Mouse (Mus musculus) liver, postnatal 0 days (tissue): Measurements from ENCODE around the gene Mrpl35. TPM values are rescaled to one million over a fixed set of nuclear protein-coding genes. Genes with fewer than 3 reads are reported as not detected.

Experiments
- ATAC-seq: fragments of 200-750 bp; cut with Nextera tagmentation; 2 replicates; pipeline ENCODE4 v1.8.0; 2017; ENCODE audit warnings: mild to moderate bottlenecking, moderate library complexity
- DNase-seq: peaks from one replicate; pipeline ENCODE4 v3.0.0-alpha.2; 2016
- H3K27ac ChIP-seq: fragments of 300-500 bp; sonication (generic); 2 replicates; pipeline ENCODE4 v1.5.1; 2014; ENCODE audit warnings: antibody characterized with exemption, moderate library complexity, mild to moderate bottlenecking, low read depth
- H3K27me3 ChIP-seq: fragments of 300-500 bp; sonication (generic); 2 replicates; pipeline ENCODE4 v1.6.1; 2014; ENCODE audit warnings: low read length, control low read depth, mixed read lengths; ENCODE audit not compliant: insufficient read depth
- H3K36me3 ChIP-seq: fragments of 300-500 bp; sonication (generic); replicated peaks from 2 replicates; pipeline ENCODE4 v1.6.1; 2014; ENCODE audit warnings: mild to moderate bottlenecking, control low read depth, low read length, moderate library complexity, mixed read lengths; ENCODE audit not compliant: insufficient read depth
- H3K4me1 ChIP-seq: fragments of 300-500 bp; sonication (generic); 2 replicates; pipeline ENCODE4 v1.6.1; 2014; ENCODE audit warnings: antibody characterized with exemption, mild to moderate bottlenecking, control low read depth; ENCODE audit not compliant: insufficient read depth
- H3K4me2 ChIP-seq: fragments of 300-500 bp; sonication (generic); 2 replicates; pipeline ENCODE4 v1.6.1; 2014; ENCODE audit warnings: low read depth, mild to moderate bottlenecking, low read length, moderate library complexity, mixed read lengths
- H3K4me3 ChIP-seq: fragments of 300-500 bp; sonication (generic); 2 replicates; pipeline ENCODE4 v1.5.1; 2014; ENCODE audit warnings: low read depth, low read length
- H3K9ac ChIP-seq: fragments of 300-500 bp; sonication (generic); replicated peaks from 2 replicates; pipeline ENCODE4 v1.6.1; 2014; ENCODE audit warnings: mild to moderate bottlenecking, moderate library complexity
- H3K9me3 ChIP-seq: fragments of 300-500 bp; sonication (generic); 2 replicates; pipeline ENCODE4 v1.6.1; 2016; ENCODE audit warnings: mild to moderate bottlenecking, control low read depth, low read length, mixed read lengths
- CTCF ChIP-seq: sonication (generic); IDR thresholded peaks from 2 replicates; pipeline ENCODE4 v1.5.1; 2016; ENCODE audit warnings: antibody characterized with exemption, low read depth
- EP300 ChIP-seq: IDR thresholded peaks from 2 replicates; pipeline ENCODE4 v1.6.1; 2016; ENCODE audit warnings: antibody characterized with exemption, low read depth, mild to moderate bottlenecking
- WGBS: fragments of 180-500 bp; shearing (Covaris S2); extraction: QIAGEN DNeasy Blood & Tissue Kit; methylation state at CpG from one replicate; pipeline ENCODE4 v1.1.7; 2014; ENCODE audit not compliant: insufficient replicate concordance; 5-methylcytosine and 5-hydroxymethylcytosine counted together
- polyA plus RNA-seq: library from polyadenylated mRNA; unstranded; fragments of >200 nt; fragmentation: Nextera tagmentation; extraction: Ambion mirVana; gene quantifications from 2 replicates; pipeline ENCODE4 v1.2.1, GENCODE M21; 2015

Mrpl35 gene
- polyA plus RNA-seq, 1 experiment from 2014 or later: 59.4 TPM

DNA sequence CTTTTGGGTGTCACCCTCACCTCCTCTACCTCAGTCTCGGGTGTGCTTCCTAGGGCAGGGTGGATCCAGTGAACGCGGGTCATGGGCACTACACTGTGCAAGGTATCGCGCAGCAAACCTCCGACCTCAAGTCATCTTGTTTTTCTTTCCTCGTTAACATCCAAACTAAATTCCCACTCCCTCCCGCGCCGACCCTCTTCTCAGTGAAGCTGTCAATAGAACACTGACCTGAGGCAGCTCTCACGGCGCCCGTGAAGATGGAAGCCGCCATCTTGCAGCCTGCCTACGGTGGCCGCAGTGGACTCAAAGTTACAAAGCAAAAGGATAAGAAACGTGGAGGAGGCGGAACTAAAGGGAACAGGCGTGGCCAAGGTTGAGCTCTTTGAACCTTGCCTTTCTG lies 3.3 kb downstream of the Mrpl35 start:
- peak overlapping the region; percentile 55; the same call in 1 of the 2 replicates for H3K27ac ChIP-seq
- ATAC-seq (peak; percentile 96), DNase-seq (peak; percentile 90)
- 0% methylated on average over 19 of the region's 19 CpGs for WGBS
- H3K4me2 ChIP-seq: peak overlapping the region; percentile 88
- peaks cover 4% of the 10 kb centered on the region for H3K36me3 ChIP-seq
- H3K27me3 ChIP-seq: no peaks in the 10 kb centered on the region
- TF ChIP-seq CTCF: no peak
- TF ChIP-seq EP300: peak; percentile 70
- H3K4me3 ChIP-seq: peak overlapping the region; percentile 77
- peaks cover 20% of the 10 kb centered on the region for H3K4me1 ChIP-seq
- H3K9me3 ChIP-seq: no peaks in the 10 kb centered on the region
- H3K9ac ChIP-seq: peak overlapping the region; percentile 62

DNA sequence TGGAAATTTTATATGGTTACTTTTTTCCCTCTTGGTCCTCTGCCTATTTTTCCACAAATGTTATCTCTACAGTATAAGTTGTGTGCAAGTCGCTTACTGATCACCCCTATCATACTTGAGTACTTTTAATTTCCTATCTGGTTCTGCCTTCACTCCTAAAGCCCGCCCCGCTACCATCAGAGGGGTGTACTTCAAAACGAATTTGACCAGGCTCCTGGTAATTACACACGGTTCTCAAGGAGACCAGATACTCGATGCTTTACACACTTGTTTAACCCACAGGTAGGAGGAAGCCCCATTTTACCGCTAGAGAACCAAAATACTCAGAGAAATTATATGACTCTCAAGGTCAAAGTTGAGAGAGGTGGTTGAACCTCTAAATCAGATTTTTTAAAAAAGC lies 3.7 kb downstream of the Mrpl35 start:
- H3K27me3 ChIP-seq: no peaks in the 10 kb centered on the region
- H3K36me3 ChIP-seq: peaks cover 8% of the 10 kb centered on the region
- no peak for TF ChIP-seq EP300
- no peak for TF ChIP-seq CTCF
- H3K4me2 ChIP-seq: peak overlapping the region; percentile 88
- H3K4me1 ChIP-seq: peaks cover 20% of the 10 kb centered on the region
- DNase-seq (no peak), ATAC-seq (peak; percentile 24; the same call in 1 of the 2 replicates)
- peak overlapping the region; percentile 55; the same call in 1 of the 2 replicates for H3K27ac ChIP-seq
- H3K4me3 ChIP-seq: peak overlapping the region; percentile 77
- no peaks in the 10 kb centered on the region for H3K9me3 ChIP-seq
- WGBS: 1% methylated on average over 7 of the region's 7 CpGs
- H3K9ac ChIP-seq: peak overlapping the region; percentile 62

- no peak overlapping the region for H3K27ac ChIP-seq
- ATAC-seq (no peak), DNase-seq (no peak)
- H3K4me3 ChIP-seq: no peak overlapping the region
- no peak overlapping the region for H3K4me2 ChIP-seq
- no peak overlapping the region for H3K9ac ChIP-seq
- no peaks in the 10 kb centered on the region for H3K27me3 ChIP-seq
- TF ChIP-seq CTCF (no peak), EP300 (no peak)
- H3K36me3 ChIP-seq: peaks cover 37% of the 10 kb centered on the region
- H3K9me3 ChIP-seq: no peaks in the 10 kb centered on the region
- WGBS: 72% methylated on average over 5 of the region's 5 CpGs
- peaks cover 20% of the 10 kb centered on the region for H3K4me1 ChIP-seq
These were observed 6.9 kb downstream of the Mrpl35 start for GRCm38 (mm10) chr6:71819764-71820292.

- Histone ChIP-seq H3K27me3 (no peaks in the 10 kb centered on the region), H3K9ac (no peak overlapping the region), H3K27ac (peak overlapping the region; percentile 25; the same call in 1 of the 2 replicates), H3K36me3 (peaks cover 32% of the 10 kb centered on the region), H3K4me2 (no peak overlapping the region), H3K9me3 (no peaks in the 10 kb centered on the region), H3K4me1 (peaks cover 7% of the 10 kb centered on the region; the same call in 1 of the 2 replicates), H3K4me3 (no peak overlapping the region)
- ATAC-seq: peak; percentile 75
- 65% methylated on average over 2 of the region's 2 CpGs for whole genome bisulfite sequencing
- DNase-seq: no peak
- no peak for TF ChIP-seq CTCF
- TF ChIP-seq EP300: no peak
These were observed 13.9 kb downstream of the Mrpl35 start for GRCm38 (mm10) chr6:71812820-71813219.

GRCm38 (mm10) chr6:71809890-71810289 lies 16.9 kb downstream of the Mrpl35 start:
- TF ChIP-seq CTCF (no peak), EP300 (no peak)
- no peak for ATAC-seq
- DNase-seq: no peak
- Histone ChIP-seq H3K27ac (no peak overlapping the region), H3K27me3 (no peaks in the 10 kb centered on the region), H3K4me2 (no peak overlapping the region), H3K9ac (no peak overlapping the region), H3K4me1 (peaks cover 7% of the 10 kb centered on the region; the same call in 1 of the 2 replicates), H3K9me3 (no peaks in the 10 kb centered on the region), H3K4me3 (no peak overlapping the region), H3K36me3 (peaks cover 5% of the 10 kb centered on the region; the same call in 1 of the 2 replicates)
- 90% methylated on average over 9 of the region's 9 CpGs for WGBS

GRCm38 (mm10) chr6:71806713-71807112 lies 20.1 kb downstream of the Mrpl35 start:
- no peak overlapping the region for H3K4me2 ChIP-seq
- no peaks in the 10 kb centered on the region for H3K36me3 ChIP-seq
- no peaks in the 10 kb centered on the region for H3K9me3 ChIP-seq
- TF ChIP-seq EP300 (no peak), CTCF (no peak)
- H3K4me1 ChIP-seq: 0 out of 2 replicates have a peak, but pooled peaks cover 4% of the 10 kb centered on the region
- WGBS: 39% methylated on average over 1 of the region's 1 CpGs
- no peak for DNase-seq
- H3K27me3 ChIP-seq: no peaks in the 10 kb centered on the region
- H3K9ac ChIP-seq: no peak overlapping the region
- H3K27ac ChIP-seq: no peak overlapping the region
- peak; percentile 18; the same call in 1 of the 2 replicates for ATAC-seq
- no peak overlapping the region for H3K4me3 ChIP-seq
